Mouse (Mus musculus): ENCODE measurements around the gene Crb1.

DNA sequence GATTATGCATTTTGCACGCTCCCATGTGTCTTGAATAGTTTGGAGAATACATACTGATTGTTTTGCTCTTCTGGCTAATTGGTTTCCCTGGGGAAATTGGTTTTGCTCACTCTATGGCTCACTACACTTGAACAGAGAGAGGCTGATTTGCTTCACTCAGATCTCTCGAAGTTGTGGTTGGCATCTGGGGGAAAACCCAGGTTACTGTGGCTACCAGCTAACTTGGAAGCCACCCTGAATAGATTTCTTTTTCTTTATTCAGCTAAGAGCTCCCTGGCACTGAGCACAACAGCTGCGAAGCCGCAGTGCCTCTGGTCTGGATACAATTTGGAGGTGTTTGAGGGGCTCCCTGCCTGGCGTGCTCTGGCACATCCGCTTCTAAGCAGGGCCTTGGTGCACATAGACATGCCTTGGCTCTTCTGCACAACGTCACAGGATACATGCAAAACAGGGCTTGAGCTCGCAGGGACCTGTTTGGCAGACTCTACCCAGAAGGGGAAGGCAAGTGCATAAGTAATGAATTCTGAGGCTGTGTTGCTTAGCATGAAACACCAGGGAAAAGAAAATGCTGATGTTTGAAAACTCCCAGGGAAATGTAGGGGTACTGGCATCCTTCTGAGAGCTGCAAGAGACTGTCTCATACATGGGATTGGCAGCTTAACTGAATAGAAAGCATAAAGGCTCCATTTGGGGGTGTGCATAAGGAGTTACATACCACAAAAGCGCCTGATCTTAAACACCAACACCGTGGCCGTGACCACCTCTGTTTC, 30.1 kb downstream of the Crb1 start:
- TF ChIP-seq CTCF (IDR thresholded peaks at IDR 0.05; ENCODE audit: extremely low read depth, insufficient read length, insufficient replicate concordance, low read depth, low read length) (no peak), POLR2A (IDR thresholded peaks at IDR 0.05; ENCODE audit: low read depth, low read length) (no peak)

Data from small intestine, adult 2 months (tissue).